Mouse (Mus musculus) embryonic facial prominence, embryonic 15.5 days (tissue): ENCODE results near the gene Zfyve27. TPM values are rescaled to one million over a fixed set of nuclear protein-coding genes. Genes with fewer than 3 reads are reported as not detected.

Source experiments
- ATAC-seq: fragments of 200-750 bp; cut with Nextera tagmentation; 2 replicates; pipeline ENCODE4 v1.8.0; 2017; ENCODE audit warnings: low read depth, moderate TSS enrichment; ENCODE audit not compliant: insufficient number of reproducible peaks, low FRiP score, low TSS enrichment
- H3K27ac ChIP-seq: fragments of 300-500 bp; sonication (generic); replicated peaks from 2 replicates; pipeline ENCODE4 v1.5.1; 2015; ENCODE audit warnings: mild to moderate bottlenecking, inconsistent platforms
- H3K27me3 ChIP-seq: fragments of 300-500 bp; sonication (generic); 2 replicates; pipeline ENCODE4 v1.6.1; 2015; ENCODE audit warnings: inconsistent platforms
- H3K36me3 ChIP-seq: fragments of 300-500 bp; sonication (generic); 2 replicates; pipeline ENCODE4 v1.6.1; 2015; ENCODE audit warnings: mild to moderate bottlenecking, inconsistent platforms
- H3K4me1 ChIP-seq: fragments of 300-500 bp; sonication (generic); 2 replicates; pipeline ENCODE4 v1.6.1; 2015; ENCODE audit warnings: inconsistent platforms
- H3K4me2 ChIP-seq: fragments of 300-500 bp; sonication (generic); replicated peaks from 2 replicates; pipeline ENCODE4 v1.6.1; 2015; ENCODE audit warnings: mild to moderate bottlenecking, inconsistent platforms
- H3K4me3 ChIP-seq: fragments of 300-500 bp; sonication (generic); replicated peaks from 2 replicates; pipeline ENCODE4 v1.5.1; 2015; ENCODE audit warnings: mild to moderate bottlenecking, inconsistent platforms
- H3K9ac ChIP-seq: fragments of 300-500 bp; sonication (generic); 2 replicates; pipeline ENCODE4 v1.6.1; 2015; ENCODE audit warnings: inconsistent platforms
- H3K9me3 ChIP-seq: fragments of 300-500 bp; sonication (generic); replicated peaks from 2 replicates; pipeline ENCODE4 v1.6.1; 2016; ENCODE audit warnings: inconsistent platforms
- WGBS: fragments of 180-500 bp; shearing (Covaris S2); methylation state at CpG from one replicate; pipeline ENCODE4 v1.1.7; 2015; 5-methylcytosine and 5-hydroxymethylcytosine counted together
- polyA plus RNA-seq: library from polyadenylated mRNA; unstranded; fragments of >200 nt; fragmentation: Nextera tagmentation; extraction: Ambion mirVana; gene quantifications from 2 replicates; pipeline ENCODE4 v1.2.1, GENCODE M21; 2015

Zfyve27 gene
- polyA plus RNA-seq, 1 experiment from 2014 or later = 28.8 TPM

DNA sequence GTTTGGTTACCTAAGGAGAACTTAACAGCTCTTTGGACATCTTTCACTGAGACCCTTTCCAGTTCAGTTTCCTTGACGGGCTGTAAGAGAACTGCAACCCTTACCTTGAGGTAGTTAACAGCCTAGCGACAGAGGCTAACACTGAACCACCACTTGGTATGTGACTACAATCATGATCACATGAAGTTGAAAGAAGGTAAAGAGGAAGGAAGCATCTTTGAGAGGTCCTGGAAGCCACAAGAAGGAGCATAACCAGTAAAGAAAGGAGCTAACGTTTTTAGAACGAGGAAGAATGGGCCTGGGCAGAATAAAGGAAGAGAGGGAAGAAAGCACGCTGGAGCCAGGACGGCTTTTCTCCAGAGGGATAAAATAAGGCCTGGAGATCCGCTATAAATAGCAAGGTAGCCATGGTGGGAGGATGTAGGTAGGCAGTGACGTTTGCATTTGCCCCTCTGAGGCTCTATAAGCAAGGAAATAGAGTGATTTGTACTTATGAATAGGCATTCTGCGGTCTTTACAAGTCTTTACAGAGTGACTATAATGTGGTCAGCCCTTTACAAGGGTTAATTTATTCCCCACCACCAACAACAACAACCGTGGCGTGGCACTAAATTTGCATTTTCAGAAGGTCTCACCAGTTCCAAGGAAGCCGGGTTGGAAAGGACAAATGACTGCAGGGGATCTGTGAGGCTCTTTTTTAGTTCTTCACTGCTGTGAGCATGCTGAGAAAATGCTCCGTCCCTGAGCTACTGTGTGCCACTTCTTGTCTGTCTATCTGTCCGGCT, 34.0 kb upstream of the Zfyve27 start:
- peaks cover 52% of the 10 kb centered on the region for H3K4me1 ChIP-seq
- H3K4me3 ChIP-seq = peak overlapping the region; percentile 63
- H3K9ac ChIP-seq = no peak overlapping the region
- H3K27me3 ChIP-seq = no peaks in the 10 kb centered on the region
- ATAC-seq = 0 out of 2 replicates have a peak, but pooled peaks have one; percentile 0
- 24% methylated on average over 14 of the region's 14 CpGs for WGBS
- peak overlapping the region; percentile 95 for H3K27ac ChIP-seq
- peak overlapping the region; percentile 91 for H3K4me2 ChIP-seq
- no peaks in the 10 kb centered on the region for H3K9me3 ChIP-seq
- H3K36me3 ChIP-seq = peaks cover 5% of the 10 kb centered on the region; the same call in 1 of the 2 replicates

DNA sequence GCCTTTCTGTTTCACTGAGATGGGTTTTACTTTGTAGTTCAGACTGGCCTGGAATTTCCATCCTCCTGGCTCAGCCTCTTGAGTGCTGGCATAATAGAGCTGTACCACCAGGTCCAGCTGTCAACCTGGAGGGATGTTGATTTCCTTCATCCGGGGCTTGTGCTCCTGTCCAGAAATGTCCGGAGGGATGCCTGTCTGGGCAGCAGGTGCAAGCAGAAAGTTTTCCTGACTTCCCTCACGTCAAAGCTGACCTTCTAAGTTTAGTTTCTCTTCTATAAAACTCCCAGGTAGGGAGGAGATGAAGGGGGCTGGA, 33.5 kb upstream of the Zfyve27 start:
- Histone ChIP-seq H3K4me1 (peaks cover 52% of the 10 kb centered on the region), H3K4me2 (no peak overlapping the region), H3K9ac (no peak overlapping the region; the same call in 1 of the 2 replicates), H3K9me3 (no peaks in the 10 kb centered on the region), H3K36me3 (0 out of 2 replicates have a peak, but pooled peaks cover under 1% of the 10 kb centered on the region), H3K27ac (peak overlapping the region; percentile 95), H3K4me3 (no peak overlapping the region), H3K27me3 (no peaks in the 10 kb centered on the region)
- no peak for ATAC-seq
- WGBS = 61% methylated on average over 3 of the region's 3 CpGs

DNA sequence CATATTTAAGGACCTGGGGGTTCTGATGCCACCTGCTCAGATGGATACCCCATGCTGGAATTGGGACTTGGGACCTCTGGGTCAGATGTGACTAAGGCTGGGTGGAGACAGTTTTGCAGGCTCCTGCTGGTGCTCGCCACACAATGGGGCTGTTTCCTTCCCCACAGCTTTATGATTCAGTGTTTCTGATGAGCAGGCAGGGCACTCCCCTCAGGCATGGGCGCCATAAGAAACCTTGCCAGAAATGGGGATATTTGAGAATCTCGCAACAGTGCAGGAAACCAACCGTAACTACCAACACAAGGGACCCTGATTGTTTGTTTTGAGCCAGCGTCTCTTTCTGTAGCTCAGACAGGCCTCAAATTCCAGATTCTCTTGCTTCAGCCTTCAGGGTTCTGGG, 32.6 kb upstream of the Zfyve27 start:
- Histone ChIP-seq H3K4me3 (no peak overlapping the region), H3K9me3 (no peaks in the 10 kb centered on the region), H3K27me3 (no peaks in the 10 kb centered on the region), H3K9ac (no peak overlapping the region), H3K4me2 (no peak overlapping the region), H3K4me1 (peaks cover 52% of the 10 kb centered on the region), H3K36me3 (no peaks in the 10 kb centered on the region), H3K27ac (peak overlapping the region; percentile 95)
- WGBS = 35% methylated on average over 5 of the region's 5 CpGs
- ATAC-seq = no peak

- Histone ChIP-seq H3K4me2 (no peak overlapping the region), H3K9me3 (no peaks in the 10 kb centered on the region), H3K9ac (no peak overlapping the region), H3K27me3 (no peaks in the 10 kb centered on the region), H3K36me3 (no peaks in the 10 kb centered on the region), H3K4me1 (peaks cover 23% of the 10 kb centered on the region), H3K4me3 (no peak overlapping the region), H3K27ac (no peak overlapping the region)
- ATAC-seq = no peak
Measured at GRCm38 (mm10) chr19:42135070-42135469, 28.7 kb upstream of the Zfyve27 start.

GRCm38 (mm10) chr19:42136126-42136525, 27.6 kb upstream of the Zfyve27 start:
- ATAC-seq = no peak
- Histone ChIP-seq H3K4me2 (no peak overlapping the region), H3K9me3 (no peaks in the 10 kb centered on the region), H3K9ac (no peak overlapping the region), H3K4me1 (peaks cover 13% of the 10 kb centered on the region), H3K36me3 (no peaks in the 10 kb centered on the region), H3K27ac (no peak overlapping the region), H3K27me3 (no peaks in the 10 kb centered on the region), H3K4me3 (no peak overlapping the region)
- WGBS = 30% methylated on average over 5 of the region's 5 CpGs

DNA sequence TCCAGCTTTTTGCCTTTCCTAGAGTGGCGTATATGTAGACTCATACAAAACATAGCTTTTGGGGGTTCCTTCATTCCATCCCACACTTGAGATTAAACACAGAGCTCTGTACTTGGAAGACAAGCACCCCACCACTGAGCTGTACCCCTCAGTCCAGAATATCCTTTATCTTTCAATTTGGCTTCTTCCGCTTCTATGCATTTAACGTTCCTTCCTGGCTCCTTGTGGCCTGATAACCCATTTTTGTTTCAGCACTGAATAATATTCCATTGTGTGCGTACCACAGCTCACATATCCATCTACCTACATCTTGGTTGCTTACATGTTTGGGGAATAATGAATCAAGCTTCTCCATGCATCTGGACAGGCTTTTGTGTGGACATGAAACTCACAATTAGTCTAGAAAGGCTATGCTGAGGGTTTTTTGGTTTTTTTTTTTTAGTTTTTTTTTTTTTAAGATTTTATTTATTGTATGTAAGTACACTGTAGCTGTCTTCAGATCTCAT, 26.5 kb upstream of the Zfyve27 start:
- no peaks in the 10 kb centered on the region for H3K27me3 ChIP-seq
- H3K27ac ChIP-seq = no peak overlapping the region
- H3K4me2 ChIP-seq = no peak overlapping the region
- no peak overlapping the region for H3K4me3 ChIP-seq
- WGBS = 93% methylated on average over 4 of the region's 4 CpGs
- no peaks in the 10 kb centered on the region for H3K36me3 ChIP-seq
- peaks cover 6% of the 10 kb centered on the region; the same call in 1 of the 2 replicates for H3K4me1 ChIP-seq
- H3K9ac ChIP-seq = no peak overlapping the region
- no peak for ATAC-seq
- H3K9me3 ChIP-seq = no peaks in the 10 kb centered on the region

- Histone ChIP-seq H3K4me3 (no peak overlapping the region), H3K27me3 (no peaks in the 10 kb centered on the region), H3K9ac (no peak overlapping the region), H3K4me1 (0 out of 2 replicates have a peak, but pooled peaks cover 3% of the 10 kb centered on the region), H3K27ac (no peak overlapping the region), H3K36me3 (no peaks in the 10 kb centered on the region), H3K9me3 (no peaks in the 10 kb centered on the region), H3K4me2 (no peak overlapping the region)
- ATAC-seq = no peak
- 80% methylated on average over 15 of the region's 15 CpGs for WGBS
Measured at GRCm38 (mm10) chr19:42138517-42139285, 25.1 kb upstream of the Zfyve27 start.

GRCm38 (mm10) chr19:42139724-42140517, 23.8 kb upstream of the Zfyve27 start:
- no peak overlapping the region for H3K27ac ChIP-seq
- H3K4me1 ChIP-seq = peaks cover 9% of the 10 kb centered on the region
- no peak overlapping the region for H3K4me3 ChIP-seq
- H3K4me2 ChIP-seq = no peak overlapping the region
- H3K27me3 ChIP-seq = no peaks in the 10 kb centered on the region
- no peaks in the 10 kb centered on the region for H3K36me3 ChIP-seq
- no peaks in the 10 kb centered on the region for H3K9me3 ChIP-seq
- 54% methylated on average over 5 of the region's 5 CpGs for WGBS
- H3K9ac ChIP-seq = no peak overlapping the region
- no peak for ATAC-seq

DNA sequence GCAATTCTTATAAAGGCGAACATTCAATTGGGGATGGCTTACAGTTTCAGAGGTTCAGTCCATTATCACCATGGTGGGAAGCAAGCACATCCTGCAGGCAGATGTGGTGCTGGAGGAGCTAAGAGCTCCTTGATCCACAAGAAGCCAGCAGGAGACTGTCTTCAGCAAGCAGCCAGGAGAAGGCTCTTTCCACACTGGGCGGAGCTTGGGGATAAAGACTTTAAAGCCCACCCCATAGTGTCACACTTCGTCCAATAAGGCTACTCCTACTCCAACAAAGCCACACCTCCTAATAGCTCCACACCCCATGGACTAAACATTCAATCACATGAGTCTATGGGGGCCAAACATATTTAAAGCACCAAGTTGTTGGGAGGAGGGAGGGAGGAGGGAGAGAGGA, 21.8 kb upstream of the Zfyve27 start:
- 80% methylated on average over 3 of the region's 3 CpGs for WGBS
- no peak for ATAC-seq
- H3K27me3 ChIP-seq = no peaks in the 10 kb centered on the region
- H3K9me3 ChIP-seq = no peaks in the 10 kb centered on the region
- no peak overlapping the region for H3K4me3 ChIP-seq
- H3K4me2 ChIP-seq = no peak overlapping the region
- no peak overlapping the region for H3K27ac ChIP-seq
- no peaks in the 10 kb centered on the region for H3K36me3 ChIP-seq
- H3K4me1 ChIP-seq = peaks cover 15% of the 10 kb centered on the region
- H3K9ac ChIP-seq = no peak overlapping the region

DNA sequence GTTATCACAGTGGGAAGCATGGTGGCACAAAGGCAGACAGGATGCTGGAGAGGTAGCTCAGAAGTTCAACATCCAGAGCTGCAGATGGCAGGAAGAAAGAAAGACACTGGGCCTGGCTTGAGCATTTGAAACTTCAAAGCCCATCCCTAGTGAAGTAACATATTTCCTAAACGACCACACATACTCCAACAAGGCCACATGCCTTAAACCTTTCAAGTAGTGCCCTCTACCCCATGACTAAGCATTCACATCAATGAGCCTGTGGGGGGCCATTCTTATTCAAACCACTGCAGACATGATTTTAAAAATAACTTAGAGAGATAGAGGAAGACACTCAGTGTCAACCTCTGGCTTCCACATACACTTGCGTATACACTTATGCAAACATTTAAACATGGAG, 21.0 kb upstream of the Zfyve27 start:
- WGBS = 70% methylated on average over 2 of the region's 2 CpGs
- Histone ChIP-seq H3K9me3 (no peaks in the 10 kb centered on the region), H3K4me2 (no peak overlapping the region), H3K27me3 (no peaks in the 10 kb centered on the region), H3K36me3 (no peaks in the 10 kb centered on the region), H3K9ac (no peak overlapping the region), H3K4me3 (no peak overlapping the region), H3K4me1 (peaks cover 17% of the 10 kb centered on the region), H3K27ac (no peak overlapping the region)
- ATAC-seq = no peak

GRCm38 (mm10) chr19:42144067-42144466, 19.7 kb upstream of the Zfyve27 start:
- no peak for ATAC-seq
- Histone ChIP-seq H3K9me3 (no peaks in the 10 kb centered on the region), H3K9ac (no peak overlapping the region), H3K36me3 (no peaks in the 10 kb centered on the region), H3K4me2 (0 out of 2 replicates have a peak overlapping the region, but pooled peaks have one; percentile 1), H3K27me3 (no peaks in the 10 kb centered on the region), H3K4me1 (peaks cover 27% of the 10 kb centered on the region), H3K27ac (0 out of 2 replicates have a peak overlapping the region, but pooled peaks have one; percentile 14), H3K4me3 (no peak overlapping the region)
- WGBS = 54% methylated on average over 6 of the region's 6 CpGs
